Mouse (Mus musculus) bone marrow macrophage, adult 2 months (primary cell): ENCODE measurements around the gene Pbp2.

Experiments used
- CTCF ChIP-seq: IDR thresholded peaks from 2 replicates; pipeline ENCODE4 v1.5.1; 2012; ENCODE audit warnings: low read depth, mild to moderate bottlenecking, low read length, moderate library complexity
- POLR2A ChIP-seq: IDR thresholded peaks from 2 replicates; pipeline ENCODE4 v1.6.1; 2012; ENCODE audit warnings: mild to moderate bottlenecking, low read depth, low read length, borderline replicate concordance

DNA sequence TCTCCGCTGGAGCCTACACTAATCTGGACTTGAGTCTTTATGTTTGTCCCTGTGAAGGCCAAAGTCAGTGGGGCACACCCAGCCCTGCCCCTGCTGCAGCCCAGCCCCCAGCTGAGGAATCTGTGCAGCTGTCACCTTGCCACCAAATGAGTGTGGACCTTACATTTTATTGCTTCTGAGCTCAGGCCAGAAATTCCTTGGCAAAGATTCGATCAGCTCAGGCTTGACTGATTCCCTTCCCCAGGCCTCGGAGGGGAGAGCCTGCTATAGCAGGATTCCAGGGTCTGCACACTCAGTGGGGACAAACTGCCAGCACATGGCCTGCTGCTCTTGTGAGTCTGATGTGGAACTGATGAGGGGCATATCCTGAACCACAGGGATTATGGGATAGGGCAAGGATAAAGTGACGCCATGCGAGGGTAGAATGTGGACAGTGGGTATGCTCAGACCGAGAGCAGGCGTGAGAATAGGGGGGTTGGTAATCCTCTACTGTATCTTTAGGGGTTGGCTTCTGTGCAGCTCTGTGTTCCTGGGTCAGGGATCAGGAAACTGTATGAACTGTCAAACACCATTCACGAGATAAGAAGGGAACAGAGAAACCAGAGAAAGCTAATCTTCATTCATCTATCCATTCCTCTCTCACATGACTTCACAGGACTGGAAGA, 41.6 kb upstream of the Pbp2 start:
- TF ChIP-seq POLR2A: no peak
- TF ChIP-seq CTCF: no peak
